Mouse (Mus musculus) layer of hippocampus, adult 11-12 months (tissue): ENCODE measurements at regions not wholly inside any gene's neighbourhood (a gene's known extent, or its start where the extent isn't known, plus 50 kb on each side); places are given as distances from the start of the nearest gene placed in this dataset.
A peak's percentile ranks its signal among the peaks of the same experiment; 100 is the strongest.

Experiments used
- DNase-seq: peaks from one replicate; pipeline ENCODE4 v3.0.0; 2022; ENCODE audit warnings: low spot score

DNA sequence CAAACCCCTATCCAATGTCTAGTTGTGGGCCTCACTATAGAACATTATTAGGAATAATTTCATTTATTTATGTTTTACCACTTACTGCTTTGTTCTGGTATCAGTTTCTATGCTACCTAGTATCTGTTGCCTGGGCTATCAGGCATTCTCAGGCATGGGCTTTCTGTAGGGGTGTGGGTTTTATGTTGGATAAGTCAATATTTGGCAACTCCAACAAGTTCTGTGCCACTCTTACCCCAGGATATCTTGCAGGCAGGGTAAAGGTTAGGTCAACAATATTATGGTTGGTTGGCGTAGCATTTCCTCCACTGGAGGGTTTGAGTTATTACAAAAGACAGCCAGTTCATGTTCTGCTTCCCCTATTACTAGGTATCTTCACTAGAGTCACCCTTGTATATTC, 65.8 kb downstream of the Smim10l1 start:
- no peak for DNase-seq

DNA sequence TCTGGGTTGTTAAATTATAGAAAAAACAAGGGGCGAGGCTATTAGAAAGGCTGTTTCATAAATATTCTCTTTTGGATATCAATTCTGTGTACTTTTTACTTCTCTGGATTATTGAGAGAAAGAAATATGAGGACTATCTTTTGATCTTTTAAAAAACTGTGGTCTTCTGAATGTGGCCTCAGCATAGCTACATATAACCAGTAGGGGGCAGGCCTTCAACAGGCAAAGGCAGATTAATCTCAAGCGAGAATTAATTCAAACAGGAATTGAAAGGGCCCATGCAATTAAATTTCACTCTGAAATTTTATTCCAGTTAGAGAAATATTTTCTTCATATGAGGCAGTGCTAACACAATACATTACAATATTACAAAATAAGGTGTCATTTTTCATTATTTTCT, 66.6 kb downstream of the Smim10l1 start:
- DNase-seq: no peak

DNA sequence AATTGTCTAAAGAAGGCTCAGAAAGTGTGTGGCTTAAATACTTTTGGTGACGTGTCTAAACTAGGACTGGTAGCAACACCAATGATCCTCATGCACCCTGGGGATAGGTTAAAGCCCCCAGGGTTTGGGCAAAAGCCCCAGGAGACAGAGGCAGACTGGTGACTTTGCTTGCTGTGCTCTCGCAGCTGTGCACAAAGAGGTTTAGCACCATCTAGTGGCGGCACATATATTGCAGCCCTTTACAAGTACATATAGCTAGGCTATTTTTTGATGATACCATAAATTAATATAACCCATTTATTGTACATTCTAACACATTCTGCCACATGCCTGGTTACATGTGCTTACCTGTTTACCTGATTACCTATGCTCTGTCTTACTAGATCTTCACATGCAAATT, 85.8 kb upstream of the 5530400C23Rik start:
- peak; percentile 71 for DNase-seq
